Mouse (Mus musculus): ENCODE measurements around the gene Gm10447.
A peak's percentile ranks its signal among the peaks of the same experiment; 100 is the strongest.
"Not testable (repeated sequence)": the region's sequence is repeated elsewhere in the genome, so short reads cannot be mapped to it uniquely, and the experiment has no call there.

Gene Gm10447

GRCm38 (mm10) chr11:53441921-53442320 lies 15.0 kb downstream of the Gm10447 start:
- no peak for DNase-seq

- DNase-seq, result no peak
Observed at GRCm38 (mm10) chr11:53436338-53436737, 20.6 kb downstream of the Gm10447 start.

DNA sequence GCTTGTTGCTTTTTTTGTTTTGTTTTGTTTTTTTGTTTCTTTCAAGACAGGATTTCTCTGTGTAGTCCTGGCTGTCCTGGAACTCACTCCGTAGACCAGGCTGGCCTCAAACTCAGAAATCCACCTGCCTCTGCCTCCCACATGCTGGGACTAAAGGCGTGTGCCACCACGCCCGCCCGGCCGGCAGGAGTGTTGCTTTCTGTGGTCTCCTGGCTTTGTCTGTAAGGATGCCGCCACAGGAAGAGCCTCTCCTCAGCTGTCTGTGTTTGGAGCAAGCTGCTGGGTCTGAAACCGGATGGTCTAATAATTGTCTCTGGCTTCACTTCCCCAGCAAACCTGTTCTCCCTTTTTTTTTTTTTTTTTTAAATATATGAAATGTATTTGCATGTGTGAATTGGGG lies 21.4 kb downstream of the Gm10447 start:
- no peak for DNase-seq

DNA sequence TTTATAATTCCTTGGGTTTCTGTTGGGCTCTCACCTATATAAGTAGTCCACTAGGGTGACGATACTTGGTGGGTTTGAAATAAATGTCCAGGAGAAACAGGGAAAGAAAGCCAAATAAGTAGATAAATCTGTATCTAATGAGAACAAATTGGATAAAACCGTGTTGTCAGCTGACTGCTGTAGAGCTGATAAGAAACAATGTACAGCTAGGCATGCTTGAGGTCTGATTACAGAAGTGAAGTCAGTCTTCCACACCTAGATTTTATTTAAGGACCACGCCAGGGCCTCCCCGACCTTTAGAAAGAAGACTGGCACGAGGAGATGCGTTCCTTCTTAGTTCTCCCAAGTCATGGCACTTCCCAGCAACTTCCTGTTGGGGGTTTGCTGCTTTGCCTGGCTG lies 23.9 kb downstream of the Gm10447 start:
- no peak for DNase-seq

GRCm38 (mm10) chr11:53431347-53432056 lies 25.4 kb downstream of the Gm10447 start:
- no peak for DNase-seq

- DNase-seq, result peak; percentile 98
Observed at GRCm38 (mm10) chr11:53430670-53431346, 26.1 kb downstream of the Gm10447 start, which contains the start of the genes Uqcrq and Gdf9. Uqcrq (minus strand) TSS chr11:53430831. Gdf9 (plus strand) TSS chr11:53431023.

- peak; percentile 31 for DNase-seq
Observed at GRCm38 (mm10) chr11:53430300-53430669, 26.6 kb downstream of the Gm10447 start.

GRCm38 (mm10) chr11:53429182-53429581 lies 27.7 kb downstream of the Gm10447 start:
- no peak for DNase-seq

DNA sequence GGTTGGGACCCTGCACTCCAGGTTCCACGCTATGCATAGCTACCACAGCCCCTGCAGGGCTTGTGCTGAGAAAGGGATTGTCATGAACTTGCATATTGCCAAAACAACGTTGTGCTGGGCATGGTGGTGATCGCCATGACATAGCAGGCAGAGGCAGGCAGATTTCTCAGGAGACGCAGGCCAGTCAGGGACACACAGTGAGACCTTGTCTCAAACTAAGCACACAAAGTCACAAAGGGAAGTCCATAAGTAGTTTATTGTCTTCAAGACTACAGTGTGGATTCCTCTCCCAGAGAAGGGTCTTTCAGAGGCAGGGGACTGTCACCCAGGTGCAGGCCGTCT lies 28.2 kb downstream of the Gm10447 start:
- DNase-seq, result no peak

GRCm38 (mm10) chr11:53427993-53428715 lies 28.8 kb downstream of the Gm10447 start:
- DNase-seq, result no peak

DNA sequence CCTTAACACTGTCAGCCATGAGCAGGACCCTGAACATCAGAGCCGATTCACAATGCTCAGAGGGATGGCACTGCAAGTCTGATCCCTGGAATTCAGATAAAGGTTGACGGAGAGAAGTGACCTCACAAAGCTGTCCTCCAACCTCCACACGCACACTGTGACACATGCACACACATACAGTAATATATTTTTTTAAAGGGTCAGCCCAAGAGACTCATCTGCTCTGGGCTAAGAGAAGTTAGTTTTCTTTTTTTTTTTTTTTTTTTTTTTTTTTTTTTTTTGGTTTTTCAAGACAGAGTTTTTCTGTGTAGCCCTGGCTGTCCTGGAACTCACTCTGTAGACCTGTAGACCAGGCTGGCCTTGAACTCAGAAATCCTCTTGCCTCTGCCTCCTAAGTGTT lies 30.0 kb downstream of the Gm10447 start:
- not testable (repeated sequence) for DNase-seq

GRCm38 (mm10) chr11:53425711-53426255 lies 31.1 kb downstream of the Gm10447 start:
- DNase-seq, result no peak

- DNase-seq, result no peak
Observed at GRCm38 (mm10) chr11:53425251-53425650, 31.7 kb downstream of the Gm10447 start.

DNA sequence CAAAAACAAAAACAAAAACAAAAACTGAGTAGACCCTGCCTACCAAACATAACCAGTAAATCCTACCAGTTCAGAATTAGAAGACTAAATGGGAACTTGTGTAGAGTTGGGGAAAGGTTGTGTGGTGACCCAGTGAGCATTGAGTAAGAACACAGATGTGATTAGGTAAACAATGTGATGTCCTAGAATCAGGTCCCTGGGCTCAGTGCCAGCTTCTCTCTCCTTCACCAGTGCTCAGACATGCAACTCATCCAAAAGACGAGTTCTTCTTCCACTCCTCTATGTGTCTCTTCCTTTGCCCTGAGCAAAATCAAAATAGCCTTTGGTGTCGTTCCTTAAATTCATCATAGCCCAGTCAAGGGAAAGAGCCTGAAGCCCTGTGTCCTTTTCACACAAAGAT lies 32.1 kb downstream of the Gm10447 start:
- DNase-seq, result peak; percentile 52

GRCm38 (mm10) chr11:53423036-53423435 lies 33.9 kb downstream of the Gm10447 start, which contains the start of gene Leap2:
Leap2 (minus strand) TSS chr11:53423170.
- DNase-seq, result no peak

DNA sequence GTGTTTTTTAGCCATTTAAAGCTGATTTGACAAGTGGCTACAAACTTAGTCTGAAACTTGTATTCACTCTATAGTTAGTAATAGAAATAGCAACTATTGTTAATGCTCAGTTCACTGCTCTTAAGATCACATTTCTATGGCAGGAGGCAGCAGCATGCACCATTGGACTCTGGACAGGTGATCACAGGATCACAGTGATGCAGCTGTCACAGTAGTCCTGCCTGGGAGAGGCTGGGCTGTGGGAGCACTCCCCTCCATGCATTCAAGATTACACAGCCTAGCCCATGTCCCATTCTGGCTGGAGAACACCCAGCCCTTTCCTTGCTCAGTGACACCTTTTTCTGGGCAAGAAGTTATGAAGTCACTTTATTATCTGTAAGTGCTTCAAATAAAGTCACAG lies 38.9 kb downstream of the Gm10447 start:
- DNase-seq, result no peak

GRCm38 (mm10) chr11:53413871-53414270 lies 43.0 kb downstream of the Gm10447 start:
- DNase-seq, result no peak

DNA sequence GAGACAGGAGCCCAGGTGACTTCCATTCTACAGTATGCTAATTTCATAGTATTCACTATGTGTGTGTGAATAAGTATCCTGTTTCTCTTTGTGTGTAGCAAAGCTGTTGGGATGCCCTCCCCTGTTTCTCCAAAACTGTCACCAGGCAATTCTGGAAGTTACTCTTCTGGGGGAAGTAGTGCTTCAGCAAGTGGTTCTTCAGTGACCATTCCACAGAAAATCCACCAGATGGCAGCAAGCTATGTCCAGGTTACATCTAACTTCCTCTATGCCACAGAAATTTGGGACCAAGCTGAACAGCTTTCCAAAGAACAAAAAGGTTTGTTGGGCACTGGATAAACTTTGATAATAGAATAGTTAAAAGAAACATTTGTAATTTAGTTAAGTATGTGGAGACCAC lies 45.2 kb downstream of the Gm10447 start:
- DNase-seq, result no peak

Data from right cerebral cortex, postnatal 4 days (tissue).